16 mouse cellular contexts compared by ENCODE assay signal in the genomic region with DNA sequence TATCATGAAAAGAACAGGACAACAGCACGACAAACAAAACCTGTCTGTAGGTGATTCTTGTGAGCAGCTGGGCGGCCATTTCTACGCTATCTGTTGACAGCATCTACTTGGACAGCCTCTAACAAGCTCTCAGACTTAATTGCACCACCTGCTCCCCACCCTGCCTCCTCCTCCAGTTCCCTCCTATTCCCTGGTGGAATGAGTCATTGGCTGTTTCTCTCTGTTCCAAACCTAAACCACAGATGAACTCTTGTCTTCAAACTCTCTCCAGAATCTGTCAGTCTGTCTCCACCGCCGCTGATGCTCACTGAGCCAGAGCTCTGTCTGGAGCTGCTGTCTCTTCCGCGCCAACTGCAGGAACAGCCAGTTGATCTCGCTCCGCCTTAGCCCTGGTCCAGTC. TPM values are rescaled to one million over a fixed set of nuclear protein-coding genes. Genes with fewer than 3 reads are reported as not detected.
DNase-seq lines count a peak whose midpoint lies in the region; ATAC-seq and TF ChIP-seq lines count a peak whose summit lies in the region.
"Had no signal": no experiment of that assay in that cellular context is flagged by ENCODE, and none has a peak within 500 bp of the region (broad histone marks: within the 10 kb centered on the region; RNA-seq: fewer than 3 reads in every experiment).

No protein-coding gene starts in this region.

- peak; percentile 5 to 28 for DNase-seq in frontal cortex, adult 2 months (ENCODE audit: extremely low spot score in 1 of 2, low spot score in 1 of 2)
- DNase-seq in frontal cortex, postnatal 14 days (ENCODE audit: low spot score in 2 of 2) = no peak
- DNase-seq in retina, embryonic 14.5 days (ENCODE audit: low spot score) = peak; percentile 18
- DNase-seq in retina, postnatal 1 day = no peak
- peak; percentile 30 for DNase-seq in fibroblast of lung, adult 2 months (ENCODE audit: low read depth)
- DNase-seq in midbrain, embryonic 11.5 days (ENCODE audit: low spot score, missing footprints) = no peak
- DNase-seq in urinary bladder, postnatal 4 days (ENCODE audit: low spot score in 2 of 2) = no peak
- DNase-seq: cerebellum, adult 9-11 months; kidney, postnatal 36 days; lung, postnatal 10 days; thymus, postnatal 25 days had no signal

- no peaks in the 10 kb centered on the region for H3K4me1 ChIP-seq in midbrain, embryonic 11.5 days (ENCODE audit: control insufficient read depth, insufficient read depth, low read length)
- H3K4me1 ChIP-seq: embryonic facial prominence, embryonic 13.5 days; limb, embryonic 15.5 days; midbrain, embryonic 15.5 days had no signal

- H3K27me3 ChIP-seq in myocyte (ENCODE audit: control insufficient read depth, insufficient read depth, insufficient read length) = no peaks in the 10 kb centered on the region
- H3K27me3 ChIP-seq in midbrain, embryonic 11.5 days (ENCODE audit: control insufficient read depth, insufficient read depth, low read length) = no peaks in the 10 kb centered on the region
- H3K27me3 ChIP-seq: embryonic facial prominence, embryonic 13.5 days; limb, embryonic 15.5 days; midbrain, embryonic 15.5 days had no signal

- H3ac ChIP-seq in myocyte (ENCODE audit: control insufficient read depth, insufficient read length) = no peak overlapping the region

- 93% methylated on average over 9 of the region's 9 CpGs for WGBS in midbrain, embryonic 11.5 days

- H3K4me2 ChIP-seq in myocyte (ENCODE audit: low read depth) = peak overlapping the region; percentile 51
- H3K4me2 ChIP-seq in midbrain, embryonic 11.5 days = no peak overlapping the region
- H3K4me2 ChIP-seq: embryonic facial prominence, embryonic 13.5 days; limb, embryonic 15.5 days; midbrain, embryonic 15.5 days had no signal

- H3K27ac ChIP-seq in midbrain, embryonic 11.5 days (ENCODE audit: low read depth, low read length) = no peak overlapping the region
- H3K27ac ChIP-seq: embryonic facial prominence, embryonic 13.5 days; limb, embryonic 15.5 days; midbrain, embryonic 15.5 days had no signal

- H3K36me3 ChIP-seq in myocyte (ENCODE audit: control insufficient read depth, insufficient read depth) = no peaks in the 10 kb centered on the region
- H3K36me3 ChIP-seq in midbrain, embryonic 11.5 days (ENCODE audit: control insufficient read depth, insufficient read depth, low read length) = no peaks in the 10 kb centered on the region
- H3K36me3 ChIP-seq: embryonic facial prominence, embryonic 13.5 days; limb, embryonic 15.5 days; midbrain, embryonic 15.5 days had no signal

- no peak for ATAC-seq in midbrain, embryonic 11.5 days (ENCODE audit: low FRiP score)
- ATAC-seq: hindbrain, embryonic 16.5 days; midbrain, embryonic 15.5 days had no signal

- no peak overlapping the region for H3K4me3 ChIP-seq in myocyte
- H3K4me3 ChIP-seq in midbrain, embryonic 11.5 days (ENCODE audit: low read depth, low read length) = no peak overlapping the region
- H3K4me3 ChIP-seq: embryonic facial prominence, embryonic 13.5 days; limb, embryonic 15.5 days; midbrain, embryonic 15.5 days had no signal

- no peak for TF ChIP-seq POLR2A in myocyte (IDR thresholded peaks at IDR 0.05; ENCODE audit: insufficient read length, low read depth)

- no peak overlapping the region for H3K9ac ChIP-seq in midbrain, embryonic 11.5 days (ENCODE audit: low read length)
- H3K9ac ChIP-seq: embryonic facial prominence, embryonic 13.5 days; limb, embryonic 15.5 days; midbrain, embryonic 15.5 days had no signal

- no peaks in the 10 kb centered on the region for H3K9me3 ChIP-seq in midbrain, embryonic 11.5 days (ENCODE audit: control insufficient read depth, low read length)
- H3K9me3 ChIP-seq: embryonic facial prominence, embryonic 13.5 days; limb, embryonic 15.5 days; midbrain, embryonic 15.5 days had no signal

- no peaks in the 10 kb centered on the region for H3K79me2 ChIP-seq in myocyte (ENCODE audit: control insufficient read depth, insufficient read depth)

TF ChIP-seq in myocyte, 11 proteins besides CTCF, POLR2A, EP300 and RAD21:
- peak in 2 of 3 experiments; percentile 86 to 88 for TF ChIP-seq MYOD1 (IDR thresholded peaks at IDR 0.05; ENCODE audit: control insufficient read depth in 1 of 3, insufficient read length in 2 of 3, low read depth in 2 of 3)
- TF ChIP-seq USF1 (IDR thresholded peaks at IDR 0.05; ENCODE audit: low read depth) = no peak
- peak in 1 of 3 experiments; percentile 17 for TF ChIP-seq MYOG (IDR thresholded peaks at IDR 0.05; ENCODE audit: control insufficient read depth in 1 of 3, insufficient read depth in 1 of 3, insufficient read length in 2 of 3, low read depth in 2 of 3)
- TF ChIP-seq E2F4 (IDR thresholded peaks at IDR 0.05; ENCODE audit: insufficient read depth) = no peak
- TF ChIP-seq MAX (IDR thresholded peaks at IDR 0.05; ENCODE audit: low read depth) = no peak
- no peak for TF ChIP-seq REST (IDR thresholded peaks at IDR 0.05; ENCODE audit: insufficient read depth, insufficient read length)
- TF ChIP-seq SRF (IDR thresholded peaks at IDR 0.05; ENCODE audit: control insufficient read depth, insufficient read length, low read depth) = no peak
- TF ChIP-seq POLR2AphosphoS2 (IDR thresholded peaks at IDR 0.05; ENCODE audit: insufficient read length, low read depth) = no peak
- no peak for TF ChIP-seq TCF3 (IDR thresholded peaks at IDR 0.05; ENCODE audit: insufficient read length, low read depth)
- TF ChIP-seq TCF12 (IDR thresholded peaks at IDR 0.05; ENCODE audit: insufficient read depth, poor library complexity, severe bottlenecking) = peak; percentile 31
- TF ChIP-seq CEBPB (IDR thresholded peaks at IDR 0.05; ENCODE audit: insufficient read depth, poor library complexity, severe bottlenecking) = 0 out of 2 replicates have a peak, but pooled peaks have one; percentile 31

RNA-seq across cellular contexts. Expression of a gene that starts 41.3 kb away (rescaled TPM):
- polyA plus RNA-seq in frontal cortex, adult 2 months (2012; rRNA removed) = 83.2 and 87.1 TPM in 2 replicates
- 15.4 TPM for polyA plus RNA-seq in myocyte (2012; fragmentation: generic; extraction: Trizol)
- 39.0 and 41.2 TPM in 2 replicates for polyA plus RNA-seq in midbrain, embryonic 11.5 days (2014; fragmentation: Nextera tagmentation; extraction: Ambion mirVana)

Comparison
In these comparisons a context has a peak if more than half of its experiments do, and no peak if none do; other contexts are left out.
1. DNase-seq: peak in frontal cortex, adult 2 months (2 of 2), retina, embryonic 14.5 days (single experiment) and fibroblast of lung, adult 2 months (single experiment); none in frontal cortex, postnatal 14 days (0 of 2), retina, postnatal 1 day (single experiment), midbrain, embryonic 11.5 days (single experiment) and urinary bladder, postnatal 4 days (0 of 2).